Mouse (Mus musculus) gastrocnemius, adult 2 months (tissue): ENCODE results near the gene Paqr7. TPM values are rescaled to one million over a fixed set of nuclear protein-coding genes. Genes with fewer than 3 reads are reported as not detected.

Experiments used
- DNase-seq: peaks from one replicate; pipeline ENCODE4 v3.0.0; 2022
- H3K27ac ChIP-seq: fragments of 200-600 bp; 2 replicates; pipeline ENCODE4 v1.8.1; 2022; ENCODE audit warnings: mild to moderate bottlenecking
- H3K4me3 ChIP-seq: fragments of 200-600 bp; 2 replicates; pipeline ENCODE4 v1.8.1; 2022; ENCODE audit warnings: mild to moderate bottlenecking, moderate library complexity
- CTCF ChIP-seq: fragments of 200-600 bp; IDR thresholded peaks from 2 replicates; pipeline ENCODE4 v1.8.1; 2022; ENCODE audit warnings: antibody characterized with exemption, mild to moderate bottlenecking, moderate library complexity
- intact Hi-C: fragments of 180-260 bp; cut with DNase I; formaldehyde crosslinking; loops from one replicate; pipeline ENCODE4 v1.15.1; 2025
- total RNA-seq, 2 experiments: library from RNA; stranded (reverse); gene quantifications; 2 replicates each; pipeline ENCODE4 v1.2.3; 2021

Paqr7 gene
- total RNA-seq, 2 experiments from 2014 or later, result 1.7 to 2.3 TPM

GRCm38 (mm10) chr4:134465789-134466188, 30.7 kb upstream of the Paqr7 start:
- TF ChIP-seq CTCF, result no peak
- no peak overlapping the region for H3K27ac ChIP-seq
- intact Hi-C loops, result no loop called here

GRCm38 (mm10) chr4:134466381-134467262, 29.9 kb upstream of the Paqr7 start:
- no peak overlapping the region for H3K4me3 ChIP-seq
- TF ChIP-seq CTCF, result no peak
- DNase-seq, result no peak
- no peak overlapping the region; the same call in 1 of the 2 replicates for H3K27ac ChIP-seq
- intact Hi-C loops, result no loop called here

More at GRCm38 (mm10) chr4:134465789-134466188, 30.7 kb upstream of the Paqr7 start:
- no peak for DNase-seq
- H3K4me3 ChIP-seq, result no peak overlapping the region

GRCm38 (mm10) chr4:134467435-134468214, 28.9 kb upstream of the Paqr7 start:
- peak overlapping the region; percentile 83 for H3K4me3 ChIP-seq
- peak; percentile 29 for DNase-seq
- intact Hi-C loops, result loop anchor here (2.0 kb wide), 1 partner anchor 71 kb away; the partner anchor contains the start of gene Pafah2
- H3K27ac ChIP-seq, result peak overlapping the region; percentile 78
- TF ChIP-seq CTCF, result no peak

GRCm38 (mm10) chr4:134468215-134468575, 28.3 kb upstream of the Paqr7 start, which contains the start of gene Stmn1:
Stmn1 (plus strand) TSS chr4:134468320.
- intact Hi-C loops, result loop anchor here (2.0 kb wide), 1 partner anchor 71 kb away; the partner anchor contains the start of gene Pafah2
- no peak for TF ChIP-seq CTCF
- DNase-seq, result peak; percentile 96
- Histone ChIP-seq H3K27ac (peak within 1 kb of the TSS; percentile 78), H3K4me3 (peak within 1 kb of the TSS; percentile 83)

GRCm38 (mm10) chr4:134468578-134469266, 27.8 kb upstream of the Paqr7 start:
- intact Hi-C loops, result loop anchor here (2.0 kb wide), 1 partner anchor 72 kb away; the partner anchor contains the start of gene Pafah2
- DNase-seq, result peak; percentile 95
- no peak for TF ChIP-seq CTCF
- Histone ChIP-seq H3K4me3 (peak overlapping the region; percentile 83), H3K27ac (peak overlapping the region; percentile 78)

GRCm38 (mm10) chr4:134469341-134469796, 27.1 kb upstream of the Paqr7 start:
- DNase-seq, result no peak
- H3K27ac ChIP-seq, result no peak overlapping the region
- intact Hi-C loops, result loop anchor here (2.0 kb wide), 1 partner anchor 73 kb away; the partner anchor contains the start of gene Pafah2

GRCm38 (mm10) chr4:134469985-134470384, 26.5 kb upstream of the Paqr7 start:
- H3K4me3 ChIP-seq, result no peak overlapping the region

More at GRCm38 (mm10) chr4:134469341-134469796, 27.1 kb upstream of the Paqr7 start:
- no peak for TF ChIP-seq CTCF
- H3K4me3 ChIP-seq, result peak overlapping the region; percentile 83

GRCm38 (mm10) chr4:134471469-134471868, 25.0 kb upstream of the Paqr7 start:
- Histone ChIP-seq H3K4me3 (no peak overlapping the region), H3K27ac (no peak overlapping the region)
- no peak for DNase-seq
- peak; percentile 25 for TF ChIP-seq CTCF
- intact Hi-C loops, result loop anchor here (10.0 kb wide), 1 partner anchor 207 kb away; no protein-coding TSS in a partner anchor

More at GRCm38 (mm10) chr4:134469985-134470384, 26.5 kb upstream of the Paqr7 start:
- DNase-seq, result no peak
- H3K27ac ChIP-seq, result no peak overlapping the region
- intact Hi-C loops, result loop anchor here (2.0 to 10.0 kb wide), 2 partner anchors 73 to 205 kb away; partner anchors contain the start of gene Pafah2
- no peak for TF ChIP-seq CTCF

- peak overlapping the region; percentile 7; the same call in 1 of the 2 replicates for H3K27ac ChIP-seq
- intact Hi-C loops, result loop anchor here (10.0 kb wide), 1 partner anchor 209 kb away; no protein-coding TSS in a partner anchor
- no peak for TF ChIP-seq CTCF
- no peak overlapping the region for H3K4me3 ChIP-seq
- DNase-seq, result no peak
Measured at GRCm38 (mm10) chr4:134473764-134474163, 22.7 kb upstream of the Paqr7 start.

GRCm38 (mm10) chr4:134474240-134474639, 22.3 kb upstream of the Paqr7 start:
- TF ChIP-seq CTCF, result no peak

GRCm38 (mm10) chr4:134476899-134477298, 19.6 kb upstream of the Paqr7 start:
- intact Hi-C loops, result loop anchor here (10.0 kb wide), 1 partner anchor 212 kb away; no protein-coding TSS in a partner anchor
- no peak overlapping the region for H3K4me3 ChIP-seq
- no peak for DNase-seq
- no peak for TF ChIP-seq CTCF
- no peak overlapping the region for H3K27ac ChIP-seq

More at GRCm38 (mm10) chr4:134474240-134474639, 22.3 kb upstream of the Paqr7 start:
- Histone ChIP-seq H3K27ac (peak overlapping the region; percentile 7; the same call in 1 of the 2 replicates), H3K4me3 (no peak overlapping the region)
- DNase-seq, result no peak
- intact Hi-C loops, result loop anchor here (10.0 kb wide), 1 partner anchor 209 kb away; no protein-coding TSS in a partner anchor
